Mouse (Mus musculus) WW6 (cell line): Measurements from ENCODE around the gene Gm15023.
"Not testable (repeated sequence)": the region's sequence is repeated elsewhere in the genome, so short reads cannot be mapped to it uniquely, and the experiment has no call there.

Source experiments
- DNase-seq: peaks from one replicate; pipeline ENCODE4 v3.0.0-alpha.2; 2013; ENCODE audit warnings: low read depth, low spot score

Gene Gm15023

GRCm38 (mm10) chrX:135177532-135177931, at the start of gene Gm15023:
TSS of gene Gm15023 (minus strand) at chrX:135177632.
- not testable (repeated sequence) for DNase-seq

GRCm38 (mm10) chrX:135210436-135211221, 33.2 kb upstream of the Gm15023 start, which contains the start of gene Tceal6:
TSS of gene Tceal6 (minus strand) at chrX:135210687.
- DNase-seq: no peak

DNA sequence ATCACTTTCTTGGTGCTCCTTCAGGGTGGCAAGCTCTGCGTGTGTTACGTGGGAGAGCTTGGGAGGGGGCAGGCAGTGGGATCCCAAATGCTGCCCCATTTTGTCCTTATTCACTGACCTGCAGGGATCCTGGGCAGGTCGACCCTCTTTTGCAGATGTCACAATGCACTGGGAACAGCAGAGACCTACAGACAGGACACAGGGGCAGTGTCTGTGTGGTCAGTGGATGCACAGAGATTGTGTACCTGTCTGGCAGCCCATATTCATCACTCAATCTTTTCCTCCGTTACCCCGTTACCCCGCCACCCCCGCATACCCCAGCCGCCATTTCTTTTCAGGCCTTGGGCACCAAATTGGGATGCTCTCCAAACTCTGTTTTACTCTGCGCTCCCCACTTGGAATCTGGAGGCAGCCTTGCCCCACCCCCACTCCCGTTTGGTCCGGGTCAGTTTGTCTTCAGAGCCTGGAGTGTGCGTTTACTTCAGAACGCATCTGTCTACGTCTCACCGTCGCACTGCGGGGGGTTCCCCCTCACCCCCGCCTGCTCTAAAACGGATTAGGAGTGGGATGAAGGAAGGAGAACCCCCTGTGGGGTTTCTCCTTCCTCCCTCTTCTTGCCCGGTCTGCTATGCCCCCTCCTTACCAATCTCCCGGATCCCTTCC, 32.5 kb upstream of the Gm15023 start:
- not testable (repeated sequence) for DNase-seq

DNA sequence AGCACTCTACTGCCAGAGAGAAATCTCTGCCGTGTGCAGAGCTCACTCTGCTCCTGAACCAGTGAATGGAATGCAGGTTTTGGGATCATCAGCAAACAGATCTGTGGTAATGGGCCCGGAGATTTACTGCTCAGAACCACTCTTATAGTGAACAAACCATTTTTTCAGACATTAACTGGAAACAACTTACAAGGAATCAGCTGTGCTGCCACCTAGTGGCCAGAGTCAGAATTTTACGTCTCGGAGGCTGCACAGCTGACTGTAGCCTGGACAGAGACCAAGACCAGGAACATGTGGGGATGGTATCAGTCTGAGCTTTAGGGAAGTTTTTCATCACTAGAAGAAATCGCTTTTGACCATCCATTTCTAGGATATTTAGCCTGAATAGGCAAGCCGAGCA, 12.5 kb upstream of the Gm15023 start:
- not testable (repeated sequence) for DNase-seq

- DNase-seq: not testable (repeated sequence)
Measured at GRCm38 (mm10) chrX:135188661-135189060, 11.2 kb upstream of the Gm15023 start.
